Mouse (Mus musculus): Measurements from ENCODE around the gene Bmp7. TPM values are rescaled to one million over a fixed set of nuclear protein-coding genes. Genes with fewer than 3 reads are reported as not detected.

Gene Bmp7
- total RNA-seq, 2 experiments from 2014 or later: not detected

GRCm38 (mm10) chr2:172828229-172828628, 111.9 kb downstream of the Bmp7 start:
- ATAC-seq (replicated peaks; ENCODE audit: low FRiP score, low TSS enrichment, poor library complexity, severe bottlenecking): no peak

GRCm38 (mm10) chr2:172827564-172827963, 112.6 kb downstream of the Bmp7 start:
- ATAC-seq (replicated peaks; ENCODE audit: low FRiP score, low TSS enrichment, poor library complexity, severe bottlenecking): peak; percentile 30; the same call in 1 of the 2 replicates

GRCm38 (mm10) chr2:172825785-172826145, 114.4 kb downstream of the Bmp7 start:
- no peak for ATAC-seq (replicated peaks; ENCODE audit: low FRiP score, low TSS enrichment, poor library complexity, severe bottlenecking)

- 0 out of 2 replicates have a peak, but pooled peaks have one; percentile 39 for ATAC-seq (replicated peaks; ENCODE audit: low FRiP score, low TSS enrichment, poor library complexity, severe bottlenecking)
These were observed 115.0 kb downstream of the Bmp7 start for GRCm38 (mm10) chr2:172824906-172825784.

- ATAC-seq (replicated peaks; ENCODE audit: low FRiP score, low TSS enrichment, poor library complexity, severe bottlenecking): no peak
These were observed 121.4 kb downstream of the Bmp7 start for GRCm38 (mm10) chr2:172818631-172819230.

Other genes starting within 250 kb of the Bmp7 start
- 2.1 and 2.6 TPM in 2 replicates for gene Spo11, start 37.4 kb upstream of the Bmp7 start, total RNA-seq (2014; fragmentation: Nextera tagmentation)
- 0.53 TPM in 1 of 2 replicates, not detected in the other for gene Spo11, start 37.4 kb upstream of the Bmp7 start, total RNA-seq (2017)
- gene Rae1, start 59.8 kb upstream of the Bmp7 start, total RNA-seq (2014; fragmentation: Nextera tagmentation): 142 and 149 TPM in 2 replicates
- gene Rae1, start 59.8 kb upstream of the Bmp7 start, total RNA-seq (2017): 79.4 and 102 TPM in 2 replicates
- gene Rbm38, start 80.2 kb upstream of the Bmp7 start, total RNA-seq (2014; fragmentation: Nextera tagmentation): 191 and 218 TPM in 2 replicates
- 38.9 and 116 TPM in 2 replicates for gene Rbm38, start 80.2 kb upstream of the Bmp7 start, total RNA-seq (2017)
- gene Ctcfl, start 179.2 kb upstream of the Bmp7 start, total RNA-seq (2014; fragmentation: Nextera tagmentation): not detected in 2 replicates
- gene Ctcfl, start 179.2 kb upstream of the Bmp7 start, total RNA-seq (2017): not detected in 2 replicates
- gene Pck1, start 212.7 kb upstream of the Bmp7 start, total RNA-seq (2014; fragmentation: Nextera tagmentation): not detected in 2 replicates
- gene Pck1, start 212.7 kb upstream of the Bmp7 start, total RNA-seq (2017): not detected in 2 replicates

Data from megakaryocyte-erythroid progenitor cell, adult 5-6 weeks (primary cell).